Mouse (Mus musculus) heart, embryonic 10.5 days (tissue): ENCODE data around the gene Zmiz2. TPM values are rescaled to one million over a fixed set of nuclear protein-coding genes. Genes with fewer than 3 reads are reported as not detected.
A peak's percentile ranks its signal among the peaks of the same experiment; 100 is the strongest.
"Not testable (repeated sequence)": the region's sequence is repeated elsewhere in the genome, so short reads cannot be mapped to it uniquely, and the experiment has no call there.

ENCODE experiments used
- DNase-seq: peaks from one replicate; pipeline ENCODE4 v3.0.0-alpha.2; 2017; ENCODE audit warnings: low spot score
- H3K27ac ChIP-seq: fragments of 300-500 bp; sonication (generic); 2 replicates; pipeline ENCODE4 v1.5.1; 2016; ENCODE audit warnings: mild to moderate bottlenecking
- H3K27me3 ChIP-seq: fragments of 300-500 bp; sonication (generic); 2 replicates; pipeline ENCODE4 v1.6.1; 2016; ENCODE audit warnings: mild to moderate bottlenecking; ENCODE audit not compliant: poor library complexity, insufficient read depth, severe bottlenecking
- H3K36me3 ChIP-seq: fragments of 300-500 bp; sonication (generic); 2 replicates; pipeline ENCODE4 v1.6.1; 2016; ENCODE audit warnings: mild to moderate bottlenecking, moderate library complexity
- H3K4me1 ChIP-seq: fragments of 300-500 bp; sonication (generic); 2 replicates; pipeline ENCODE4 v1.6.1; 2016; ENCODE audit warnings: mild to moderate bottlenecking
- H3K4me3 ChIP-seq: fragments of 300-500 bp; sonication (generic); 2 replicates; pipeline ENCODE4 v1.5.1; 2016; ENCODE audit warnings: mild to moderate bottlenecking, moderate library complexity
- H3K9me3 ChIP-seq: fragments of 300-500 bp; sonication (generic); 2 replicates; pipeline ENCODE4 v1.6.1; 2016; ENCODE audit warnings: mild to moderate bottlenecking, moderate library complexity
- WGBS: fragments of 180-500 bp; shearing (Covaris S2); methylation state at CpG from one replicate; pipeline ENCODE4 v1.1.7; 2016; 5-methylcytosine and 5-hydroxymethylcytosine counted together
- polyA plus RNA-seq: library from polyadenylated mRNA; unstranded; fragments of >200 nt; fragmentation: Nextera tagmentation; extraction: Ambion mirVana; gene quantifications from 2 replicates; pipeline ENCODE4 v1.2.1, GENCODE M21; 2016

Gene Zmiz2
- polyA plus RNA-seq: 8.1 and 10.2 TPM in 2 replicates

GRCm38 (mm10) chr11:6388726-6389413 lies at the start of gene Zmiz2:
Zmiz2 (plus strand) TSS chr11:6389074.
- Histone ChIP-seq H3K27me3 (no peaks in the 10 kb centered on the region), H3K36me3 (peaks cover 19% of the 10 kb centered on the region), H3K4me3 (peak within 1 kb of the TSS; percentile 87), H3K27ac (peak within 1 kb of the TSS; percentile 90), H3K9me3 (no peaks in the 10 kb centered on the region), H3K4me1 (peaks cover 20% of the 10 kb centered on the region)
- peak; percentile 97 for DNase-seq
- 10% methylated on average over 59 of the region's 60 CpGs for WGBS

DNA sequence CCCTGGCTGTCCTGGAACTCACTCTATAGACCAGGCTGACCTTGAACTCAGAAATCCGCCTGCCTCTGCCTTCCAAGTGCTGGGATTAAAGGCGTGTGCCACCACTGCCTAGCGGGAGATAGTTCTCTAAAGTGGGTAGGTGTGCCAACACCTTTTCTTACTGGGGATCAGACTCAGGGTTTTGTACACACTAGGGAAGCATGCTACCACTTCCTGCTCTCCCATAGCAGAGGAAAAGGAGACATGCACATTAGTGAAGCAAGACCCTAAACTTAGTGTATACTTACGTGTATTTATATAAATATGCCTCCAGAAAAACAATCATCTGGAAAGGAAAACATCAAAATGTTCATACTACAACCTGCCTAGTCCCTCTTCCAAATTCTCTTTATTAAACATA lies 42.9 kb upstream of the Zmiz2 start:
- peak; percentile 67 for DNase-seq
- Histone ChIP-seq H3K9me3 (no peaks in the 10 kb centered on the region), H3K4me1 (no peaks in the 10 kb centered on the region), H3K4me3 (no peak overlapping the region), H3K27me3 (no peaks in the 10 kb centered on the region), H3K36me3 (peaks cover 98% of the 10 kb centered on the region), H3K27ac (no peak overlapping the region)
- WGBS: 91% methylated on average over 4 of the region's 4 CpGs

- H3K36me3 ChIP-seq: peaks cover 96% of the 10 kb centered on the region
- peak; percentile 31 for DNase-seq
- 92% methylated on average over 7 of the region's 7 CpGs for WGBS
Observed at GRCm38 (mm10) chr11:6346966-6347365, 41.9 kb upstream of the Zmiz2 start.

DNA sequence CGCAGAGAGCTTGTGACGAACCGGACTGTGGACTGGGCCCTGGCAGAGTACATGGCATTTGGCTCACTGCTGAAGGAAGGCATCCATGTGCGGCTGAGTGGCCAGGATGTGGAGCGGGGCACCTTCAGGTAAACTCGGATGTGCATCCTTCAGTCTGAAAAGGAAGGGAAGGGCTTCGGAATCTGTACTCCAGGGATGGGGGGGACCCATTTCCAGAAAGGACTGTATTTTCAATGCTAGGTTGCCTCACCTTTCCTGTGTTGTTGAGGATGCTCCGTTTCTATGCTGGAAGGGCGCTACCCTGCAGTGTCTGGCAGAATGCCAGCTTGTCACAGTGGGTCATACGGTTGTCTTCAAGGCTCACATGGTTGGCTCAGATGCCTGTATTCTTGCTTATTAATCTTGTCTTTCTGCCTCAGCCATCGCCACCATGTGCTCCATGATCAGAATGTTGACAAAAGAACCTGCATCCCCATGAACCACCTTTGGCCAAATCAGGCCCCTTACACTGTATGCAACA lies 40.1 kb upstream of the Zmiz2 start:
- WGBS: 92% methylated on average over 11 of the region's 11 CpGs
- H3K36me3 ChIP-seq: peaks cover 94% of the 10 kb centered on the region

More at GRCm38 (mm10) chr11:6346966-6347365, 41.9 kb upstream of the Zmiz2 start:
- Histone ChIP-seq H3K9me3 (no peaks in the 10 kb centered on the region), H3K27ac (no peak overlapping the region), H3K4me1 (no peaks in the 10 kb centered on the region), H3K4me3 (no peak overlapping the region), H3K27me3 (no peaks in the 10 kb centered on the region)

GRCm38 (mm10) chr11:6349586-6349985 lies 39.3 kb upstream of the Zmiz2 start:
- Histone ChIP-seq H3K4me1 (no peaks in the 10 kb centered on the region), H3K27ac (no peak overlapping the region), H3K4me3 (no peak overlapping the region), H3K9me3 (no peaks in the 10 kb centered on the region), H3K27me3 (no peaks in the 10 kb centered on the region), H3K36me3 (peaks cover 94% of the 10 kb centered on the region)
- DNase-seq: no peak
- WGBS: 92% methylated on average over 5 of the region's 5 CpGs

More for the DNA sequence above, 40.1 kb upstream of the Zmiz2 start:
- no peaks in the 10 kb centered on the region for H3K4me1 ChIP-seq
- H3K27ac ChIP-seq: no peak overlapping the region
- no peak overlapping the region for H3K4me3 ChIP-seq
- H3K27me3 ChIP-seq: no peaks in the 10 kb centered on the region
- H3K9me3 ChIP-seq: no peaks in the 10 kb centered on the region
- no peak for DNase-seq

- 89% methylated on average over 4 of the region's 4 CpGs for WGBS
- Histone ChIP-seq H3K27ac (no peak overlapping the region), H3K9me3 (no peaks in the 10 kb centered on the region), H3K36me3 (peaks cover 71% of the 10 kb centered on the region), H3K4me1 (no peaks in the 10 kb centered on the region), H3K27me3 (no peaks in the 10 kb centered on the region), H3K4me3 (no peak overlapping the region)
- DNase-seq: no peak
Observed at GRCm38 (mm10) chr11:6355106-6355505, 33.8 kb upstream of the Zmiz2 start.

DNA sequence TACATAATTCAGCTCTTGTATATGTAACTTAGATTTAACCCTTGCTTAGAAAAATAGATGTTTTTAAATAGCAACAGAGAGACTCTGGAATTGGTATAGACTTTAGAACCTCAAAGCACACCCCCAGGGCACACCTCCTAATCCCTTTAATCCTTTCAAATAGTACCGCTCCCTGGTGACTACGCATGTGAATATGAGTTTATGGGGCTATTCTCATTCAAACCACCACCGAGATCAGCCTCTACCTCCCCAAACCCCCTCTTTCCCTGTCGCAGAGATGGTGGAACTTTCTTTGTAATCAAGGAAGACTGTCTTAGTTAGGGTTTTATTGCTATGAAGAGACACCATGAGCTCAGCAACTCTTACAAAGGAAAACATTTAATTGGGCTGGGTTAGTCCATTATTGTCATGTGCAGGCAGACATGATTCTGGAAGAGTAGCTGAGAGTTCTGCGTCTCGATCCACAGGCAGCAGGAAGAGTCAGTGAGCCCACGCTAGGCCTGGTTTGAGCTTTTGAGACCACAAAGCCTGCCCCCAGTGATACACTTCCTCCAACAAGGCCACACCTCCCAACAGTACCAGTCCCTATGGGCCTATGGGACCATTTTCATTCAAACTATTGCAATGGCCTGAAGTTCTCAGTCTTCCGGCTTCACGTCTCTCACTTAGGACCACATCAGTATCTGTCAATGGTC lies 24.1 kb upstream of the Zmiz2 start:
- Histone ChIP-seq H3K27me3 (no peaks in the 10 kb centered on the region), H3K4me1 (no peaks in the 10 kb centered on the region), H3K4me3 (no peak overlapping the region), H3K9me3 (no peaks in the 10 kb centered on the region), H3K36me3 (no peaks in the 10 kb centered on the region), H3K27ac (no peak overlapping the region)
- no peak for DNase-seq
- 88% methylated on average over 9 of the region's 9 CpGs for WGBS

GRCm38 (mm10) chr11:6365885-6366284 lies 23.0 kb upstream of the Zmiz2 start:
- Histone ChIP-seq H3K4me3 (no peak overlapping the region), H3K9me3 (no peaks in the 10 kb centered on the region), H3K27ac (peak overlapping the region; percentile 67; the same call in 1 of the 2 replicates), H3K4me1 (no peaks in the 10 kb centered on the region), H3K27me3 (no peaks in the 10 kb centered on the region), H3K36me3 (no peaks in the 10 kb centered on the region)
- peak; percentile 92 for DNase-seq
- 18% methylated on average over 11 of the region's 11 CpGs for whole genome bisulfite sequencing

DNA sequence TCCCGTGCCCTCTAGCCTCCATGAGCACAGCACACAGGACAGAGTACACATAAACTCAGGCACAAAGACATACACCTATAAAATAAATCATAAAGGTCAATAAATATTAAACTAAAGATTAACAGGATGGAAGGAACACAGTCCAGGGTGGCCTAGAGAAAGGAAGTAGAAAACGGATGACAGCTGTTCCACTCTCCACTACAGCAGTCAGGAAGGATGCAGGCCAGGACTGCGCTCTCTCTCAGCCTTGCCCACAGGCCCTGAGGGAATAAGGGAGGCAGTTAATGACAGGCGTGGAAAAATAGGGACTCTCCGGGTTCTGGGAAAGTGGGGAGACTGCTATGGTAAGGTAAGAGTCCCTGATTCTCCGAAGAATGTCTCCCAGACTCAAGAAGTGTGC lies 22.4 kb upstream of the Zmiz2 start:
- 74% methylated on average over 6 of the region's 6 CpGs for WGBS
- Histone ChIP-seq H3K36me3 (no peaks in the 10 kb centered on the region), H3K4me3 (no peak overlapping the region), H3K4me1 (no peaks in the 10 kb centered on the region), H3K27ac (peak overlapping the region; percentile 67; the same call in 1 of the 2 replicates), H3K27me3 (no peaks in the 10 kb centered on the region), H3K9me3 (no peaks in the 10 kb centered on the region)
- no peak for DNase-seq

DNA sequence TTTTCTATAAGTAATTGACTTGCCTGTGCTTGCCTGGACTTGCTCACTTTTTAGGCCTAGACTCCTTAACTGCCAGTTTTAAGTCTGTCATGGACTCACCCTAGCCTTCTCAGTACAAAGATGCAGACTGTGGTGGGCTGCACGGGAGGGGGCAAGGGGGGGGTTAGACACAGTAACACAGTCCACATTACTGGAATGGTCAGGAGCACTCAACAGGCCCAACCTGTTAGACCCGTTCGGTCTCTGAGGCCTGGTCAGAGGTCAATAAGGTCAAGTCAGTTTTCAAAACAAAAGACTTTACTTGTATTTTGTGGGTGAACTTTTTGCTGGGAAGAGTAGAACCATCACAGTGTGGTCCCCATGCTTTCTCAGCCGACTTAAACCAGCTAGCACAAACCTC lies 21.7 kb upstream of the Zmiz2 start:
- Histone ChIP-seq H3K27ac (no peak overlapping the region), H3K36me3 (no peaks in the 10 kb centered on the region), H3K4me3 (no peak overlapping the region), H3K9me3 (no peaks in the 10 kb centered on the region), H3K4me1 (no peaks in the 10 kb centered on the region), H3K27me3 (no peaks in the 10 kb centered on the region)
- DNase-seq: no peak
- WGBS: 75% methylated on average over 4 of the region's 4 CpGs

DNA sequence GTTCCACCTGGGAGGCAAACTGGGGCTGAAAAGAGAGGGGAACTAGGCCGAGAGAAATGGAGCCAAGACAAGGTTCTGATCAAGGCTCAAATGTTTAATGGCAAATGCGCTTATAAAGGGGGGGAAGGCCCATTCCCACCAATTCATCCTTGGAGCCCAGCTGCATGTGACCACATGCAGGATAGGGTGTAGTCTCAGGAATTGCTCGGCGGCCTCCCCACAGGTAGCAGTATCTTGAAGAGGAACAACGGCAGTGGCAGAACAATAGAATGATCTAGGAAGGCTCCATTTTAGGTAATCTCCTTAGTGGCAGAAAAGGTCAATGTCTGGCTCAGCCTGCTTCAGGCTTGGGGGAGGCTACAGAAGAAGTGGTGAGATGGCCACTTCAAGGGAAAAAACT lies 20.9 kb upstream of the Zmiz2 start:
- not testable (repeated sequence) for H3K27ac ChIP-seq, H3K4me3 ChIP-seq, H3K9me3 ChIP-seq, H3K27me3 ChIP-seq, H3K36me3 ChIP-seq, H3K4me1 ChIP-seq, DNase-seq
- 85% methylated on average over 5 of the region's 5 CpGs for WGBS

DNA sequence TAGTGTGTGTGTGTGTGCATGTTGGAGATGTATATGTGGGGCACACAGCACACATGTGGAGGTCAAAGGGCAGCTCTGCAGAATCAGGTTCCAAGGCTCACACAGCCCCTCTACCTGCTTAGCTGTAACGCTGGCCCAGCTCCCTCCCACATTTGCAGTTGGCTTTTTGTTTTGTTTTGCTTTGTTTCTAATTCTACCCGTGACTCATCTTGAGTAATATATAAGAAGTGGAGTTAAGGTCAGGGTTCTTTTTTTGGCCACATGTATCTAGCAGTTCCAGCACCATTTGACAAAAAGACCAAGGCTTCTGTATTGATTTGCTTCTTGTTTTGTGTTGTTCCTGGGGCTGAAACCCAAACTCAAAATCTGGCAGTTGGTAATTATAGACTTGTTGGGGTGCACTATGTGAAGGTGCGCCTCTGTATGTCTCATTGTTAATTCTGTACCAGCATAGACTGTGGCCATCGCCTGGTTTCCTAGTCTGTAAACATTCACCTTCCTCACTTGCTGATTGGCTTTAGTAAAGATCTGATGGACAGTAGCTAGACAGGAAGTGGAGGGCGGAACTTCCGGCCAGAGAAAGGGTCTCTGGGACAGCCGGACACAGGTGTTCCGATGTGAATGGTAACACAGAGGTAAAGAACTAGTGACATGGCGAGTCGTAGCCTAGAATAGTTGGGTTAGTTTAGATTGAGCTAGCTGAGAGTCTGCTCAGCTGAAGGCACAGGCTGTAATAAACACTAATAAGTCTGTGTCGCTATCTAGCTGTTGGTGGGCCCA lies 17.3 kb upstream of the Zmiz2 start:
- H3K4me1 ChIP-seq: no peaks in the 10 kb centered on the region
- H3K27ac ChIP-seq: no peak overlapping the region
- no peaks in the 10 kb centered on the region for H3K9me3 ChIP-seq
- no peak for DNase-seq
- 85% methylated on average over 11 of the region's 11 CpGs for WGBS
- no peaks in the 10 kb centered on the region for H3K36me3 ChIP-seq
- no peak overlapping the region for H3K4me3 ChIP-seq
- no peaks in the 10 kb centered on the region for H3K27me3 ChIP-seq

GRCm38 (mm10) chr11:6372784-6373183 lies 16.1 kb upstream of the Zmiz2 start:
- no peak overlapping the region for H3K4me3 ChIP-seq
- no peak overlapping the region for H3K27ac ChIP-seq
- no peaks in the 10 kb centered on the region for H3K36me3 ChIP-seq
- DNase-seq: no peak
- no peaks in the 10 kb centered on the region for H3K27me3 ChIP-seq
- WGBS: 89% methylated on average over 9 of the region's 9 CpGs
- no peaks in the 10 kb centered on the region for H3K4me1 ChIP-seq
- H3K9me3 ChIP-seq: no peaks in the 10 kb centered on the region
